Mouse (Mus musculus): Measurements from ENCODE around the gene Thbs1.
"Not testable (repeated sequence)": the region's sequence is repeated elsewhere in the genome, so short reads cannot be mapped to it uniquely, and the experiment has no call there.

Thbs1 gene

GRCm38 (mm10) chr2:118114671-118115070 lies 3.0 kb downstream of the Thbs1 start:
- no peak for DNase-seq (ENCODE audit: low spot score in 2 of 2)

GRCm38 (mm10) chr2:118115647-118116046 lies 4.0 kb downstream of the Thbs1 start:
- DNase-seq (ENCODE audit: low spot score in 2 of 2): no peak

GRCm38 (mm10) chr2:118116180-118116579 lies 4.5 kb downstream of the Thbs1 start:
- no peak for DNase-seq (ENCODE audit: low spot score in 2 of 2)

- DNase-seq (ENCODE audit: low spot score in 2 of 2): no peak
These were observed 5.1 kb downstream of the Thbs1 start for GRCm38 (mm10) chr2:118116754-118117290.

- no peak for DNase-seq (ENCODE audit: low spot score in 2 of 2)
These were observed 5.7 kb downstream of the Thbs1 start for GRCm38 (mm10) chr2:118117401-118117800.

GRCm38 (mm10) chr2:118118045-118118444 lies 6.4 kb downstream of the Thbs1 start:
- DNase-seq (ENCODE audit: low spot score in 2 of 2): no peak

- no peak for DNase-seq (ENCODE audit: low spot score in 2 of 2)
These were observed 6.8 kb downstream of the Thbs1 start for GRCm38 (mm10) chr2:118118515-118118914.

GRCm38 (mm10) chr2:118119684-118120083 lies 8.0 kb downstream of the Thbs1 start:
- no peak for DNase-seq (ENCODE audit: low spot score in 2 of 2)

GRCm38 (mm10) chr2:118120095-118120494 lies 8.4 kb downstream of the Thbs1 start:
- no peak for DNase-seq (ENCODE audit: low spot score in 2 of 2)

- DNase-seq (ENCODE audit: low spot score in 2 of 2): no peak
These were observed 9.1 kb downstream of the Thbs1 start for GRCm38 (mm10) chr2:118120751-118121150.

- no peak for DNase-seq (ENCODE audit: low spot score in 2 of 2)
These were observed 10.6 kb downstream of the Thbs1 start for GRCm38 (mm10) chr2:118122291-118122690.

GRCm38 (mm10) chr2:118123743-118124142 lies 12.1 kb downstream of the Thbs1 start:
- DNase-seq (ENCODE audit: low spot score in 2 of 2): no peak

GRCm38 (mm10) chr2:118124437-118124836 lies 12.8 kb downstream of the Thbs1 start:
- no peak for DNase-seq (ENCODE audit: low spot score in 2 of 2)

- DNase-seq (ENCODE audit: low spot score in 2 of 2): no peak
These were observed 13.7 kb downstream of the Thbs1 start for GRCm38 (mm10) chr2:118125211-118125939.

GRCm38 (mm10) chr2:118125943-118126470 lies 14.3 kb downstream of the Thbs1 start:
- no peak for DNase-seq (ENCODE audit: low spot score in 2 of 2)

- DNase-seq (ENCODE audit: low spot score in 2 of 2): no peak
These were observed 16.0 kb downstream of the Thbs1 start for GRCm38 (mm10) chr2:118127516-118128288.

GRCm38 (mm10) chr2:118128313-118128712 lies 16.6 kb downstream of the Thbs1 start:
- no peak for DNase-seq (ENCODE audit: low spot score in 2 of 2)

GRCm38 (mm10) chr2:118137071-118137470 lies 25.4 kb downstream of the Thbs1 start:
- no peak for DNase-seq (ENCODE audit: low spot score in 2 of 2)

GRCm38 (mm10) chr2:118137776-118138175 lies 26.1 kb downstream of the Thbs1 start:
- no peak for DNase-seq (ENCODE audit: low spot score in 2 of 2)

GRCm38 (mm10) chr2:118139261-118139660 lies 27.6 kb downstream of the Thbs1 start:
- no peak for DNase-seq (ENCODE audit: low spot score in 2 of 2)

- DNase-seq (ENCODE audit: low spot score in 2 of 2): no peak
These were observed 30.0 kb downstream of the Thbs1 start for GRCm38 (mm10) chr2:118141651-118142050.

GRCm38 (mm10) chr2:118147749-118148148 lies 36.1 kb downstream of the Thbs1 start:
- DNase-seq (ENCODE audit: low spot score in 2 of 2): not testable (repeated sequence)

Measured in right cerebral cortex, postnatal 36 days (tissue).